Mouse (Mus musculus): ENCODE measurements around the gene Cxcl13.

- TF ChIP-seq CTCF (IDR thresholded peaks at IDR 0.05; ENCODE audit: low read depth) (no peak), EP300 (IDR thresholded peaks at IDR 0.05; ENCODE audit: low read depth) (no peak)
These were observed 11.6 kb upstream of the Cxcl13 start for GRCm38 (mm10) chr5:95945120-95945519.
